Mouse (Mus musculus) hematopoietic stem cell, adult 5-6 weeks (primary cell): ENCODE measurements around the gene Chchd6. TPM values are rescaled to one million over a fixed set of nuclear protein-coding genes. Genes with fewer than 3 reads are reported as not detected.
A peak's percentile ranks its signal among the peaks of the same experiment; 100 is the strongest.

ENCODE experiments used
- ATAC-seq, 2 experiments: fragments of 125-278 bp in 1 of 2; replicated peaks in 1 of 2; 2 replicates each; pipeline ENCODE4 v1.8.0; 2016 to 2017; ENCODE audit warnings: inconsistent platforms in 2 of 2, mild to moderate bottlenecking in 2 of 2, moderate number of reproducible peaks in 2 of 2, low read depth in 1 of 2, moderate TSS enrichment in 1 of 2; ENCODE audit not compliant: low FRiP score in 2 of 2, poor library complexity in 2 of 2, severe bottlenecking in 2 of 2, insufficient read depth in 1 of 2, low TSS enrichment in 1 of 2
- total RNA-seq: library from RNA; stranded (forward); fragments of 172-1452, 232-1000 nt; gene quantifications from 2 replicates; pipeline ENCODE4 v1.2.3, GENCODE M21; 2017

Chchd6 gene
- 10.4 and 19.8 TPM in 2 replicates for total RNA-seq

- peak; percentile 99 to 100 for ATAC-seq
Measured at GRCm38 (mm10) chr6:89595018-89595776, at the start of gene Chchd6. Chchd6 (minus strand) TSS chr6:89595652.

- peak; percentile 76 to 82 for ATAC-seq
Measured at GRCm38 (mm10) chr6:89644271-89645075, 49.0 kb upstream of the Chchd6 start.

- ATAC-seq: peak; percentile 82 to 88
Measured at GRCm38 (mm10) chr6:89643798-89644270, 48.4 kb upstream of the Chchd6 start, which contains the start of gene Txnrd3. Txnrd3 (plus strand) TSS chr6:89643988.

- ATAC-seq: 0 out of 4 replicates have a peak, but pooled peaks of 1 of the 2 experiments have one; percentile 34
Measured at GRCm38 (mm10) chr6:89639025-89639424, 43.6 kb upstream of the Chchd6 start.

- ATAC-seq: no peak
Measured at GRCm38 (mm10) chr6:89637977-89638376, 42.5 kb upstream of the Chchd6 start.

- no peak for ATAC-seq
Measured at GRCm38 (mm10) chr6:89634400-89634799, 38.9 kb upstream of the Chchd6 start.

GRCm38 (mm10) chr6:89633115-89633514, 37.7 kb upstream of the Chchd6 start:
- no peak for ATAC-seq

- peak; percentile 83 to 84 for ATAC-seq
Measured at GRCm38 (mm10) chr6:89631809-89632562, 36.5 kb upstream of the Chchd6 start.

- peak; percentile 55 to 82 for ATAC-seq
Measured at GRCm38 (mm10) chr6:89628045-89628785, 32.8 kb upstream of the Chchd6 start.

- no peak for ATAC-seq
Measured at GRCm38 (mm10) chr6:89622647-89623046, 27.2 kb upstream of the Chchd6 start.

GRCm38 (mm10) chr6:89615373-89615755, 19.9 kb upstream of the Chchd6 start:
- no peak for ATAC-seq

- ATAC-seq: no peak
Measured at GRCm38 (mm10) chr6:89614596-89615372, 19.3 kb upstream of the Chchd6 start.

GRCm38 (mm10) chr6:89614107-89614471, 18.6 kb upstream of the Chchd6 start:
- ATAC-seq: no peak

GRCm38 (mm10) chr6:89613336-89614106, 18.1 kb upstream of the Chchd6 start:
- 0 out of 4 replicates have a peak, but pooled peaks of 1 of the 2 experiments have one; percentile 32 for ATAC-seq

- 0 out of 4 replicates have a peak, but pooled peaks of 1 of the 2 experiments have one; percentile 42 for ATAC-seq
Measured at GRCm38 (mm10) chr6:89607999-89608398, 12.5 kb upstream of the Chchd6 start.
